ENCODE assay signal across 27 mouse cellular contexts in the genomic region with DNA sequence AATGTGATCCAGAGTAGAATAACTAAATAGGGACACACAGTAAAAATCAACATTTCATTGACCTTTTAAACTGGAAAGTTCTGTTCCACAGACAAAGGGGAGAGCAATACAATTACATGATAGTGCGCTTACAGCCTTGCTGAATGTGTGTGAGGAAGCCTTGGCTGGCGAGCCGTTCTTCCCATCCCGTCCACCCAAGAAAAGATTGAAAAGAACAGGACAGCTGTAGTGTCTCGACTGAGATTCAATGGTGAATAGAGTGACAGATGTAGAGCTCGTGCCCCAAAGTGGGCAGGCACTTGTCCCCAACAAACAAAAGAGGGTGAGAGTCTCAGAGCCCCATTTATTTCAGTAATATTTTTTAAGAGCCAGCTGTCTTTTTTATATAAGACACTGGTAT. TPM values are rescaled to one million over a fixed set of nuclear protein-coding genes. Genes with fewer than 3 reads are reported as not detected.
DNase-seq lines count a peak whose midpoint lies in the region; ATAC-seq lines count a peak whose summit lies in the region.
"Had no signal": no experiment of that assay in that cellular context is flagged by ENCODE, and none has a peak within 500 bp of the region (broad histone marks: within the 10 kb centered on the region; RNA-seq: fewer than 3 reads in every experiment).

No protein-coding gene starts in this region.

- 47% methylated on average over 6 of the region's 6 CpGs for WGBS in hindbrain, embryonic 11.5 days
- 55% methylated on average over 6 of the region's 6 CpGs for WGBS in hindbrain, embryonic 10.5 days
- 57% methylated on average over 6 of the region's 6 CpGs for WGBS in midbrain, embryonic 12.5 days
- WGBS in midbrain, embryonic 13.5 days, result 50% methylated on average over 6 of the region's 6 CpGs
- WGBS in neural tube, embryonic 12.5 days, result 27% methylated on average over 6 of the region's 6 CpGs

- no peak overlapping the region for H3K27ac ChIP-seq in hindbrain, embryonic 11.5 days (ENCODE audit: low read depth, low read length)
- no peak overlapping the region for H3K27ac ChIP-seq in hindbrain, embryonic 10.5 days
- no peak overlapping the region for H3K27ac ChIP-seq in midbrain, embryonic 12.5 days (replicated peaks)
- H3K27ac ChIP-seq in midbrain, embryonic 13.5 days, result no peak overlapping the region
- no peak overlapping the region for H3K27ac ChIP-seq in neural tube, embryonic 12.5 days
- H3K27ac ChIP-seq: embryonic facial prominence, embryonic 10.5 days; embryonic facial prominence, embryonic 12.5 days; forebrain, embryonic 13.5 days; forebrain, embryonic 15.5 days had no signal

- H3K36me3 ChIP-seq in hindbrain, embryonic 11.5 days (ENCODE audit: control insufficient read depth, insufficient read depth, low read length), result no peaks in the 10 kb centered on the region
- H3K36me3 ChIP-seq in hindbrain, embryonic 10.5 days, result no peaks in the 10 kb centered on the region
- H3K36me3 ChIP-seq in midbrain, embryonic 12.5 days, result no peaks in the 10 kb centered on the region
- no peaks in the 10 kb centered on the region for H3K36me3 ChIP-seq in midbrain, embryonic 13.5 days
- no peaks in the 10 kb centered on the region for H3K36me3 ChIP-seq in neural tube, embryonic 12.5 days
- H3K36me3 ChIP-seq: embryonic facial prominence, embryonic 10.5 days; embryonic facial prominence, embryonic 12.5 days; forebrain, embryonic 15.5 days; G1E had no signal

- no peak overlapping the region for H3K4me3 ChIP-seq in hindbrain, embryonic 11.5 days (ENCODE audit: low read depth, low read length)
- H3K4me3 ChIP-seq in hindbrain, embryonic 10.5 days, result no peak overlapping the region
- no peak overlapping the region for H3K4me3 ChIP-seq in midbrain, embryonic 12.5 days
- no peak overlapping the region for H3K4me3 ChIP-seq in midbrain, embryonic 13.5 days (replicated peaks)
- no peak overlapping the region for H3K4me3 ChIP-seq in neural tube, embryonic 12.5 days
- H3K4me3 ChIP-seq: embryonic facial prominence, embryonic 10.5 days; embryonic facial prominence, embryonic 12.5 days; forebrain, embryonic 13.5 days; forebrain, embryonic 15.5 days had no signal

- H3K4me1 ChIP-seq in hindbrain, embryonic 11.5 days (replicated peaks; ENCODE audit: control insufficient read depth, insufficient read depth, low read length), result no peaks in the 10 kb centered on the region
- H3K4me1 ChIP-seq in hindbrain, embryonic 10.5 days (replicated peaks), result no peaks in the 10 kb centered on the region; the same call in 1 of the 2 replicates
- H3K4me1 ChIP-seq in midbrain, embryonic 12.5 days, result no peaks in the 10 kb centered on the region
- H3K4me1 ChIP-seq in midbrain, embryonic 13.5 days (replicated peaks), result no peaks in the 10 kb centered on the region
- H3K4me1 ChIP-seq in neural tube, embryonic 12.5 days, result no peaks in the 10 kb centered on the region
- H3K4me1 ChIP-seq: embryonic facial prominence, embryonic 12.5 days; forebrain, embryonic 13.5 days; forebrain, embryonic 15.5 days had no signal

- no peaks in the 10 kb centered on the region for H3K9me3 ChIP-seq in hindbrain, embryonic 11.5 days (ENCODE audit: control insufficient read depth, low read length)
- H3K9me3 ChIP-seq in hindbrain, embryonic 10.5 days, result no peaks in the 10 kb centered on the region
- H3K9me3 ChIP-seq in midbrain, embryonic 12.5 days, result no peaks in the 10 kb centered on the region
- no peaks in the 10 kb centered on the region for H3K9me3 ChIP-seq in midbrain, embryonic 13.5 days
- H3K9me3 ChIP-seq in neural tube, embryonic 12.5 days, result no peaks in the 10 kb centered on the region
- H3K9me3 ChIP-seq: embryonic facial prominence, embryonic 10.5 days; embryonic facial prominence, embryonic 12.5 days; forebrain, embryonic 13.5 days; forebrain, embryonic 15.5 days; G1E had no signal

- ATAC-seq in hindbrain, embryonic 11.5 days (ENCODE audit: low FRiP score), result peak; percentile 79
- peak; percentile 23; the same call in 1 of the 2 replicates for ATAC-seq in midbrain, embryonic 12.5 days (ENCODE audit: low FRiP score, low read depth)
- ATAC-seq in midbrain, embryonic 13.5 days, result no peak
- ATAC-seq in neural tube, embryonic 12.5 days (ENCODE audit: low FRiP score, low read depth), result peak; percentile 50; the same call in 1 of the 2 replicates
- ATAC-seq: activated CD4-positive, CD25-positive, alpha-beta regulatory T cell, adult 4 months; CD4-positive, CD25-positive, alpha-beta regulatory T cell, adult 4 months; forebrain, embryonic 13.5 days; forebrain, embryonic 15.5 days; forebrain, postnatal 0 days; Patski had no signal

- peaks cover 1% of the 10 kb centered on the region; the same call in 1 of the 2 replicates for H3K27me3 ChIP-seq in hindbrain, embryonic 11.5 days (ENCODE audit: control insufficient read depth, insufficient read depth, low read length)
- H3K27me3 ChIP-seq in hindbrain, embryonic 10.5 days (ENCODE audit: insufficient read depth, poor library complexity, severe bottlenecking), result peaks cover 30% of the 10 kb centered on the region
- peaks cover 11% of the 10 kb centered on the region for H3K27me3 ChIP-seq in midbrain, embryonic 12.5 days
- H3K27me3 ChIP-seq in midbrain, embryonic 13.5 days, result peaks cover 25% of the 10 kb centered on the region
- 0 out of 2 replicates have a peak, but pooled peaks cover 2% of the 10 kb centered on the region for H3K27me3 ChIP-seq in neural tube, embryonic 12.5 days (replicated peaks)
- H3K27me3 ChIP-seq: CH12.LX; forebrain, embryonic 13.5 days; forebrain, embryonic 15.5 days had no signal

- DNase-seq in embryo, embryonic 10.5 days (ENCODE audit: low spot score), result peak; percentile 21
- DNase-seq in embryo, embryonic 10 days (ENCODE audit: low spot score), result no peak
- DNase-seq in hindbrain, embryonic 11.5 days (ENCODE audit: low spot score), result no peak
- DNase-seq in hindbrain, embryonic 10.5 days (ENCODE audit: low spot score), result no peak
- DNase-seq in neural tube, embryonic 10.5 days (ENCODE audit: extremely low spot score, low spot score), result no peak
- DNase-seq: adrenal gland, adult 8-10 months; adrenal gland, postnatal 14 days; adrenal gland, postnatal 36 days; B cell, adult 2 months; cerebellum, adult 11-12 months; cerebellum, adult 2 months; cerebellum, adult 9-10 months; cerebellum, postnatal 10 days; cerebellum, postnatal 25 days; forebrain, postnatal 0 days had no signal

- H3K4me2 ChIP-seq in hindbrain, embryonic 11.5 days (replicated peaks; ENCODE audit: low read depth, low read length), result no peak overlapping the region
- no peak overlapping the region for H3K4me2 ChIP-seq in midbrain, embryonic 12.5 days (replicated peaks)
- H3K4me2 ChIP-seq in midbrain, embryonic 13.5 days (replicated peaks), result no peak overlapping the region
- H3K4me2 ChIP-seq in neural tube, embryonic 12.5 days (replicated peaks), result no peak overlapping the region
- H3K4me2 ChIP-seq: embryonic facial prominence, embryonic 12.5 days; forebrain, embryonic 13.5 days; forebrain, embryonic 15.5 days had no signal

- H3K9ac ChIP-seq in hindbrain, embryonic 11.5 days (ENCODE audit: low read depth, low read length), result no peak overlapping the region
- H3K9ac ChIP-seq in midbrain, embryonic 12.5 days (replicated peaks), result no peak overlapping the region
- no peak overlapping the region for H3K9ac ChIP-seq in midbrain, embryonic 13.5 days (replicated peaks)
- no peak overlapping the region for H3K9ac ChIP-seq in neural tube, embryonic 12.5 days
- H3K9ac ChIP-seq: embryonic facial prominence, embryonic 12.5 days; forebrain, embryonic 13.5 days; forebrain, embryonic 15.5 days; forebrain, postnatal 0 days had no signal

RNA-seq across cellular contexts. Expression of a gene that starts 16.2 kb away (rescaled TPM):
- 10.8 and 12.2 TPM in 2 replicates for polyA plus RNA-seq in hindbrain, embryonic 11.5 days (2014; fragmentation: Nextera tagmentation; extraction: Ambion mirVana)
- polyA plus RNA-seq in hindbrain, embryonic 10.5 days (2016; fragmentation: Nextera tagmentation; extraction: Ambion mirVana), result 9.1 and 12.0 TPM in 2 replicates
- 6.2 and 8.3 TPM in 2 replicates for polyA plus RNA-seq in midbrain, embryonic 12.5 days (2016; fragmentation: Nextera tagmentation; extraction: Ambion mirVana)
- 5.7 and 6.5 TPM in 2 replicates for polyA plus RNA-seq in midbrain, embryonic 13.5 days (2015; fragmentation: Nextera tagmentation; extraction: Ambion mirVana)
- polyA plus RNA-seq in neural tube, embryonic 12.5 days (2016; fragmentation: Nextera tagmentation; extraction: Ambion mirVana), result 6.3 and 7.4 TPM in 2 replicates
- polyA plus RNA-seq: activated CD4-positive, CD25-positive, alpha-beta regulatory T cell, adult 4 months; CD4-positive, CD25-positive, alpha-beta regulatory T cell, adult 4 months; G1E had no signal
